Mouse (Mus musculus) embryonic fibroblast, embryonic 13.5 days (primary cell): ENCODE measurements around the gene Gm47995. TPM values are rescaled to one million over a fixed set of nuclear protein-coding genes. Genes with fewer than 3 reads are reported as not detected.
"Not testable (repeated sequence)": the region's sequence is repeated elsewhere in the genome, so short reads cannot be mapped to it uniquely, and the experiment has no call there.

Experiments
- H3K27ac ChIP-seq: 2 replicates; pipeline ENCODE4 v1.5.1; 2012; ENCODE audit warnings: low read length, control low read depth, inconsistent platforms; ENCODE audit not compliant: insufficient read depth
- H3K4me1 ChIP-seq: 2 replicates; pipeline ENCODE4 v1.6.1; 2011; ENCODE audit warnings: low read length; ENCODE audit not compliant: control insufficient read depth, insufficient read depth
- H3K4me3 ChIP-seq: 2 replicates; pipeline ENCODE4 v1.5.1; 2011; ENCODE audit warnings: mild to moderate bottlenecking, control low read depth, low read length; ENCODE audit not compliant: insufficient read depth
- CTCF ChIP-seq: IDR thresholded peaks from 2 replicates; pipeline ENCODE4 v1.5.1; 2011; ENCODE audit warnings: mild to moderate bottlenecking, control low read depth, low read length, moderate library complexity, borderline replicate concordance; ENCODE audit not compliant: insufficient read depth
- POLR2A ChIP-seq: IDR thresholded peaks from 2 replicates; pipeline ENCODE4 v1.6.1; 2011; ENCODE audit warnings: low read depth, mild to moderate bottlenecking, control low read depth, low read length, moderate library complexity
- polyA plus RNA-seq: library from polyadenylated mRNA; stranded (reverse); fragments of >200 nt; gene quantifications from 2 replicates; pipeline ENCODE4 v1.2.4, GENCODE M21; 2011; ENCODE audit warnings: low read depth; ENCODE audit not compliant: missing spikeins, insufficient read length

Gene Gm47995
- polyA plus RNA-seq, 1 experiment, result not detected

- H3K4me3 ChIP-seq, result no peak overlapping the region
- TF ChIP-seq CTCF (no peak), POLR2A (no peak)
- no peak overlapping the region for H3K27ac ChIP-seq
- peaks cover 12% of the 10 kb centered on the region for H3K4me1 ChIP-seq
Measured at GRCm38 (mm10) chr1:151167297-151168047, 30.8 kb upstream of the Gm47995 start.

GRCm38 (mm10) chr1:151168637-151169036 lies 29.6 kb upstream of the Gm47995 start:
- Histone ChIP-seq H3K4me3 (no peak overlapping the region), H3K4me1 (peaks cover 12% of the 10 kb centered on the region), H3K27ac (no peak overlapping the region)
- TF ChIP-seq CTCF (no peak), POLR2A (no peak)

- Histone ChIP-seq H3K4me3 (no peak overlapping the region), H3K4me1 (peaks cover 12% of the 10 kb centered on the region), H3K27ac (no peak overlapping the region)
- TF ChIP-seq POLR2A (no peak), CTCF (no peak)
Measured at GRCm38 (mm10) chr1:151171572-151172461, 26.4 kb upstream of the Gm47995 start.

GRCm38 (mm10) chr1:151177030-151177936 lies 21.0 kb upstream of the Gm47995 start:
- no peak overlapping the region for H3K4me3 ChIP-seq
- no peak overlapping the region for H3K27ac ChIP-seq
- TF ChIP-seq CTCF (no peak), POLR2A (no peak)
- H3K4me1 ChIP-seq, result no peaks in the 10 kb centered on the region

GRCm38 (mm10) chr1:151177937-151178271 lies 20.3 kb upstream of the Gm47995 start:
- Histone ChIP-seq H3K4me1 (no peaks in the 10 kb centered on the region), H3K27ac (no peak overlapping the region), H3K4me3 (no peak overlapping the region)
- no peak for TF ChIP-seq CTCF
- no peak for TF ChIP-seq POLR2A

GRCm38 (mm10) chr1:151178505-151179083 lies 19.7 kb upstream of the Gm47995 start:
- Histone ChIP-seq H3K27ac (no peak overlapping the region), H3K4me3 (no peak overlapping the region), H3K4me1 (no peaks in the 10 kb centered on the region)
- TF ChIP-seq CTCF (no peak), POLR2A (no peak)

GRCm38 (mm10) chr1:151180167-151180566 lies 18.1 kb upstream of the Gm47995 start:
- no peak overlapping the region for H3K4me3 ChIP-seq
- TF ChIP-seq CTCF, result no peak
- TF ChIP-seq POLR2A, result no peak
- no peaks in the 10 kb centered on the region for H3K4me1 ChIP-seq

GRCm38 (mm10) chr1:151182266-151182665 lies 16.0 kb upstream of the Gm47995 start, which contains the start of gene Gm47985:
Gene Gm47985, plus strand, starts transcription at chr1:151182537.
- not testable (repeated sequence) for H3K27ac ChIP-seq, H3K4me3 ChIP-seq, H3K4me1 ChIP-seq

More at GRCm38 (mm10) chr1:151180167-151180566, 18.1 kb upstream of the Gm47995 start:
- no peak overlapping the region for H3K27ac ChIP-seq

GRCm38 (mm10) chr1:151186186-151186585 lies 12.1 kb upstream of the Gm47995 start:
- H3K27ac ChIP-seq, H3K4me3 ChIP-seq, H3K4me1 ChIP-seq: not testable (repeated sequence)

GRCm38 (mm10) chr1:151186879-151187424 lies 11.3 kb upstream of the Gm47995 start:
- not testable (repeated sequence) for H3K27ac ChIP-seq, H3K4me3 ChIP-seq, H3K4me1 ChIP-seq
